Mouse (Mus musculus) thymus, postnatal 14 days (tissue): Measurements from ENCODE around the gene P2rx7.
A peak's percentile ranks its signal among the peaks of the same experiment; 100 is the strongest.

ENCODE experiments used
- DNase-seq: peaks from one replicate; pipeline ENCODE4 v3.0.0; 2021

The P2rx7 gene

DNA sequence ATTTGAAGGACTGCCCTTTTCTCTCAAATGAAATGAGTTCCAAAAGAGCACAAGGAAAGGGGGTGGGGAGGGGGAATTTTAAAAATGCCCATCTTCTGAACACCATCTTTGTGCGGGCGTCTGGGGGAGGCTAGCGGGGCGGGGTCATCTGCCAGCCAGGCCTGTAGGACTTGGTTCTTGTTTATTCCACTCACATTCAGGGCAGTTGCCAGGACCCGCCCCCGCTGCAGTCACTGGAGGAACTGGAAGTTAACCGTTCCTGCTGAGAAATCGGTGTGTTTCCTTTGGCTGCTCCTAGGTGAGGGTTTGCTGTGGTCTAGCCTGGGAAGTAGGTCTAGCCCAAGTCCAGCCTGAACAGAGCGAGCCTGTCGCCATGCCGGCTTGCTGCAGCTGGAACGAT, at the start of gene P2rx7:
Gene P2rx7 (plus strand): TSS at position 211 of the 400 bp plus-strand sequence.
- DNase-seq = no peak

DNA sequence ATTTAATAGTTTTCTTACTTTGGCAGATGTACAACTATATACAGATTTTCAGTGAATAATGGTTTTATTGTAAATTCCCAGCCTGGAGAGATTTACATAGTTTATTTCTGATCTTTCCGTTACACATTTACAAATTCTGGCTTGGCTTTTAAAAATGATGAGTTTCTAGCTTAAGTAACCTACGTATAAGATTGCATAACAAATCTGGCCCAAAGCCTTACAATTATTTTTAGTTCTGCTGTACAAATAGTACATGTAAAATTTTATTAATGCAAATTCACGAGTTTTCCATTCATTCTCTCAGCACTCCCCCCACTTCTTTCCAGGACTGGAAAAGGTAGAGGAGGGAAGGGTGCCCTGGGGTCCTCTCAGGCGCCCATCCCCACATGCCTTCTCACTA, 48.2 kb upstream of the P2rx7 start:
- no peak for DNase-seq

DNA sequence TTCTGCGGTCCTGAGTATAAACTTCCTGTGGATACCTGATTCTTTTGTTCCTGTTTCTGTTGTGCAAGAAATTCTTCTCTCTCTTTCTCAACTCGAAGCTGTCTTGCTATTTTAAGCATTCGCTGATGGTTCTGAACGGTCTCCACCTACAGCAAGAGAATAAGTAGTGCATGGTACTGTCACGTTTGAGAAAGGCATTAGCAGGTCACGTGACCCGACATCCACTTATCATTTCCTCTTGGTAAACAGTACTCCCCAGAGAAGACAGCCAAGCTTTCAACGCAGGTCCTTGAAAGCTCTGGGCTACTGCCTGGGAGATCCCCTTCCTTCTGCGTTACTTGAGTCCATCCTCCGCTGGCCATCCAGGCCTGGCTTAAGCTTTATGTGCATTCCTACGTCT, 41.5 kb upstream of the P2rx7 start:
- DNase-seq = peak; percentile 71

DNA sequence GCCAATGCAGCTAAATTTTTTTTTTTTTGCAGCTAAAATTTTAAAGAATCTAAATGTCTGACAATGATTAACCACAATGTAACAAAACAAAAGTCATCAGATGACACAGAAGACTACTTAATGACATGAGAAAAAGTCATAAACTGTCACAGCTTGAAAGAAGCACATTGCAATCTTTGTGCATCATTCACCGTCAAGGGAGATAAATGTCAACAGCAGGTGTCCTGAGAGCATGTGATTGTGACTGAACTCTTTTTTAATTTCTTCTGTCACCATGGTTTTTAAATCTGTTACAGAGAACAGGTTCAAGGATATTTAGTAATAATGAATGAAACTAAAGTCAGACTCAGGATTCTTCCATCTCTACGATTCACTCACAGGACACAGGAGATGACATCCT, 38.8 kb upstream of the P2rx7 start:
- DNase-seq = no peak

DNA sequence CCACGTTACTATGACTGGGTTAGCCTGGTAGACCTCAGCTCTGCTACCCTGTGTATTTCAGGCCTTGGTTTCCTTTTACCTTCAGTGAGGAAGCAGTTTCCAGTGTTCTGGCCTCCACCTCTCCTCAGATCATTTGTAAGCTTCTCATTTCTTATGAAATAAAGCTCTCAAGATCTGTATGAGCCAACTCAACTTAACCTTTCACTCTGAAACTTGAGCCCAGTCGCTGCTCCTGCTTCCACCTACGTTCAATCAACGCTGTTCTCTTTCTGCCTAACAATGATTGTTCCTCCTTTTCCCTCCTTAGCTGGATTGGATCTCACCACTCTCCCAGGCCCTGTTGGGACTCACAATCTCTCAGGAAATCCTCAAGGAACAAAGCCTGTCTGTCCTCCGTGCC, 32.1 kb upstream of the P2rx7 start:
- no peak for DNase-seq

DNA sequence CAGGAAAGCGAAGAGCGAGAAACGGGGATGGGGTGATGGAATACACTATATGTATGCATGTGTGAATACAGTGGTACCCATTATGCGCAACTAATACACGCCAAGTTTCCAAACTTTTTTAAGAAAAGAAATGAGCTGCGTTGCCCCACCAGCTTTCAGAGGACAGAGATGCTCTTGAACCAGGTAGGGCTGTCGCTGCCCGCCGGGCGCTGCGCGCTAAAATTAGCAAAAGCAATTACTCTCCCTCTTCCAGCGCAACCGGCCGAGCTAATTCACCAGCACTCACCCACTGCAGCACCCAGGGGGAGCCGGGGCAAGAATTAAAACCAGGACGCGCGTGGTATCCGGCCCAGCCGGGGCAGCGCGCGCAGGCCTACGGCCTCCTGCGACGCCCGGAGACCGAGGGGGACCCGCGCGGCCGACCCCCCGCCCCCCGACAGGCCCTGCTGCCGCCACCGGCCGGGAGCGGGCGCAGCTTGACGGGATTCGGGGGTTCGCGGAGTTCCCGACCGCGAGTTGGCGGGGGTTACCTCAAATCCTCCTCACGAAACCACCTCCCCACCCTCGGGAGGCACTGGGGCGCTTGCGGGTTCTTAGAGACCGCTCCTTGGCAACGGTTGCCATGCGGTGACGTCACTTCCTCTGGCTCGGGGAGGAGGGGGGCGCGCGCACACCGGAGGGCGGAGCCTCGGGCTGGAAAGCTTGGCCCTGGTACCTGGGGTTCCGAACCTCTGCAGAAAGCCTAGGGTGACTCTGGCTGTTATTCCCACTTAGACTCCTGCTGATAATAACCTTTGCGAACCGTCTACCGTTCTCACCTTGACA, 29.6 kb upstream of the P2rx7 start, which contains the start of gene Ift81:
Gene Ift81 (minus strand): TSS at position 611 of the 825 bp plus-strand sequence.
- DNase-seq = peak; percentile 99

DNA sequence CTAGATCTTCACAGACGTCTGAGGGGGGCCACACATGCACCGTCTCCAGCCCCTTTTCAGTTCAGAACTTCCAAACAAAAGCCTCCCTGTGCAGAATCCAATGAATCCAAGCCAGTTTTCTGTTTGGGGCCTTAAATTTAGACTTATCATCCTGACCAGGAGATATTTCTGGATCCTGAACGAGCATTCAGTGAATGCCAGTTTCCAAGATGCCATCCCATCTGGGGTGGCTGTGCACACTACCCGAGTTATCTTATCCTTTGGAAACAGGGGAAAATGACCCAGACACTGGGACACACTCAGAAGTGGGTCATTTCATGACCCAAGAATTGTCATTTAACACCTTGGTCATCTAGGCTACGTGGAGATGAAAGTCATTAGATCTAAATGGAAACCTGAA, 26.0 kb upstream of the P2rx7 start:
- no peak for DNase-seq

DNA sequence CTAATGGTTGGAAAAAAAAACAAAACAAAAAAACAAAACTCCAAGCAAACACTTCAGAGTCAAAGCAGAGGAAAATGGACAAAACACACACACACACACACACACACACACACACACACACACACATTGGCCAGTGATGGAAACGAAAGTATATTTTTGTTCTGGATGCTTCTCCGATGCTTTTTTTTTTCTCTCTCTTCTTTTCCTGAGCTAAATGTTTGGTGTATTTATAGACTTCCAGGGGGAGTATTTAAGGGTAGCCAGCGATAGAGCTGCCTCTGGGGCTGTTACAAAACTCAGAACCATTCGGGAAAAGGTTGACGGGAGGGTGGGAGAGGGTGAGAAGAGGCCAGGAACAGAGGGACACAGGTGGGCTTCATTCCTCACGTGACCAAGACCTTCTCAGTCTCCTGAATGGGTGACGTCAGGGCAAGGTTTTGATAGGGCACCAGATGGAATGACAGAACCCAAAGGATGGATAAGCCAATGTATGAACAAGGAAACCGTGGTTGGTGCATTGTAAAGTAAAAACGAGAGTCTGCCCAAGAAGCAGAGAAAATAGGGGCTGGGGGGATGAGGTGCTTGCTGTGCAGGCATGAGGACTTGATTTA, 23.9 kb upstream of the P2rx7 start:
- no peak for DNase-seq

DNA sequence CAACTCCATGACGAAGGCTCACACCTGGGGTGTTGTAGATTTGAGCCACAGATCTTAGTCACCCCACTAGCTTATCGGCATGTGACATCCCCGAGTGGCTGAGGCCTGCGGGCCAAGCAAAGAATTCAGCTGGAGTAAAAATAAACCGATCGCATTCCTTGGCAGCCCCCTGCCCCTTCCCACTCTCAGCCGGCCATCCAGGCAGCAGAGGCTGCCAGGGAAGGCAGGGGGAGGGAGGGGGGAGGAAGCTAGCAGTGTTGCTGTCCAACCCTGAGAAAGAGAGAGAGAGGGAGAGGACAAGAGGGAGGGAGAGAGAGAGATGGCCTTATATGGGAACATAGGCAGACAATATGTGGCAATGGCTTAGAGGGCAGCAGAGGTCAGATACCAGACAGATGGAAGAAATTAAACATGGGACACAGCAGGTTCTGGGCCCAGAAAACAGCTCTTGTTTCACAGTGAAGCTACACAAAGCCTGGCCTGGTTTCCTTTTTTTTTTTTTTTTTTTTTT, 22.3 kb upstream of the P2rx7 start:
- DNase-seq = no peak

DNA sequence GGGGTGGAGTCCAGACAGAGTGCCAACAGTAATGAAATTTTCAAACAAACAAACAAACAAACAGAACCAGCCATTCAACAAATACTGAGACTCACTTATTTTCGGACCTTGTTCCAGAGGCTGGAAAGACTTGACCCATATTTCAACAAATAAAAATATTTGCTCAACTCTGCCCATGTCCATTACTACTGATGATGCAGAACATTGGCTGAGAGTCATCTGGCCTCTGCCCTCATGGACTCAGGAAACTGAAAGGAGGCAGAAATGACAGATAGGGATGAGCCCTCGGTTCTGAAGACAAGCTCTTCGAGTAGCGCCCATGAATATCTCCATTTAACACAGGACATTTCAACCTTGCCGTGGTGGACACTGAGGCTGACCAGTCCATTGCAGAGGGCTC, 21.2 kb upstream of the P2rx7 start:
- no peak for DNase-seq

DNA sequence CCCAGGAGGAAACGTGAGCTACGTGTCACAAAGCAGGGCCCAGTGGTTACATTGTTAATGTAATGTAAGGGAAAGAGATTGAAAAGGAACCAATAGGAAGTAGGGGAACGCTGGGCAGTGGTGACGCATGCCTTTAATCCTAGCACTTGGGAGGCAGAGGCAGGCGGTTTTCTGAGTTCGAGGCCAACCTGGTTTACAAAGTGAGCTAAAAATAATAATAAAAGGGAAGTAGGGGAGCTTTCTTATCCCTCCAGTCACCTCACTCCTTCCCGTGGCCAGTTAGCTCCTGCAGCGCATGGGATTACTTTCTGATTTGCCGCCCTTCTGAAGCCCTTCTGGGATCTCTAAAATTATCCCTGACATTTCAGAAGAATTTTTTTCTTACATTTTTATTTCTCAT, 19.9 kb upstream of the P2rx7 start:
- DNase-seq = no peak

DNA sequence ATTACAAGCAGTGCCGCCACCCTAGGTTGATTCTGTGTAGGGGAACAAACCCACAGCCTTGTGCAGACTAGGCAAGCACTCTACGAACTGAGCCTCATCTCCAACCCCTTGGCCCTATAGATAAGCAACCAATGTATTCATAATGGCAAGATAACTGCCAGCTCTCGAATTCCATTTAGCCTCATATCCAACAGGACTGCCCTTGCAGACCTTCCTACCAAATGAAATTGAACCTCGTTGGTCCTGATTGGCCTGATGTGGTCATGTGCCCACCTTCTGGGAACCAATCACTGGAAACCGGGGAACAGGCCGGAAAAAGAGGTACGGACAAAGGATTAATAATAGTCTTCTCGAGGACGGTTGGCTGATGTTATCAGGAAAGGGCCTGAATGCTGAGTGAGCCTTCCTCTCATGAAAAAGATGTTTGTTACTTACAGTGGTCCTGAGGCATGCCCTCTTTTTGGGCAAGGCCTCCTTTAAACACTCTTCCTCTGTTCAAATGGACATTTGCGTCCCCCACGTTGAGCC, 18.7 kb upstream of the P2rx7 start:
- DNase-seq = no peak

DNA sequence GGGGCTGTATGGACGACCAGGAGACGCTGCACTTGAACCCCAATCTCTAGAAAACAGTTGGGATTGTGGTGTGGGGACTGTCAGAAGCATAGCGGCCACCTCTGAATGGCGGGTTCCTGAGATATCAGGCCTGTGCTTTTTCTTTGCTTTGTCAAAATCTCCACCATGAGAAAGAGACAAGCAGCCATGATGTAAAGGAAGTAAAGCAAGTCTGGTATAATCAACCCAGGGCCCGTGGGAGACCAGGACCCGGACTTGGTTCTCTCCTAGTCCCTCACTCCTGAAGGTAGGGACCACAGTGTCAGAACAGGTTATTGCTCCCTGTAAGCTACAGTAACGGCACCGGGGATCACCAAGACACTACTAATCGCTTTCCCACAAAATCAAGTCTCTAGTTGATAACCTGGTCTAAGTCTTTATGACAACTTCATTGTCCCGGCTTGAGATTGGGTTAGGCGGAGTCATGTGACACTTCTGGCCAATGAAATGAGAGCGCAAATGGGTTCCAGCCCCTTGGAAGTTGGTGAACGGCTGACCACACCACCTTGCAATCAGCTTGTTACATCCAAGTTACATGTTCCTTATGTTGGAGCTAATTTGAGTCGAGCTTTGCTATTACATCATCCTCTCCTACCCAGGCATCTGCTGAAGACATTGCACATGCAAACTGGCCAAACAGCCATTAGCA, 18.0 kb upstream of the P2rx7 start:
- no peak for DNase-seq

DNA sequence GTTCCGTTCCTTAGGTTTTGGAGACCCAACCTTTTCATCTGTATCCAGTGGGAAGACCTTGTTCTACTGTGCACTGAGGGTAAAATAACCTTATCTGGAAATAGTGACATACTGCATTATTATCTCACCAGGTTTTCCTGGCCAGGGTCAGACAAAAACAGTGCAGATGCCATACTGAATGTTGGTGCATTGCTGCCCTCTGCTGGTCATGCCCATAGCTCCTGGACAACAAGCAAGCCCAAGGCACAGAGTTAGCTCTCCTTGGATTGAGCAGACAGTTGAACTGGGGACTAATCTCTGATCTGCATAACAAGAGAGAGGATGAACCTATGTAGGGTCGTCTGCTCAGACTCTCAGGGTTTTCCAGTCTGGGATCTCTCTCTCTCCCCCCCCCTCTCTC, 16.5 kb upstream of the P2rx7 start:
- DNase-seq = peak; percentile 87

DNA sequence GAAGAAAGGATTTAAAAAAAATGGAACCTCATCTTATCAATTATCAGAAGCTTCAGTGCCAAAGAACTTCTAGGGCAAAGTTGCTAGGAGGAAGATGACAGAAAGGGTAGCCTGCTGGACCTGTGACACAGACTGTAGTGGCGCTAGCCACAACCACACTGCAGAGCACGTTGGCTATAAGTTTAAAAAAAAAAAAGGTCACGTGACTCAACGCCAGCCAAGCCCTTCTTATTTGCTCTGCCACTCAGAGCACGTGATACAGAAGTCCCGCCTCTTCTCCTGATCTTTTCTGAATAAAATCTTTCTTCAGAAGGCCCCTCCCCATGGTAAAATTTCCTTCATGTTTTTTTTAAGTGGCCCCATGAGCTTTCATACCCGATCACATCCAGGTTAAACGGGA, 8.5 kb upstream of the P2rx7 start:
- no peak for DNase-seq

DNA sequence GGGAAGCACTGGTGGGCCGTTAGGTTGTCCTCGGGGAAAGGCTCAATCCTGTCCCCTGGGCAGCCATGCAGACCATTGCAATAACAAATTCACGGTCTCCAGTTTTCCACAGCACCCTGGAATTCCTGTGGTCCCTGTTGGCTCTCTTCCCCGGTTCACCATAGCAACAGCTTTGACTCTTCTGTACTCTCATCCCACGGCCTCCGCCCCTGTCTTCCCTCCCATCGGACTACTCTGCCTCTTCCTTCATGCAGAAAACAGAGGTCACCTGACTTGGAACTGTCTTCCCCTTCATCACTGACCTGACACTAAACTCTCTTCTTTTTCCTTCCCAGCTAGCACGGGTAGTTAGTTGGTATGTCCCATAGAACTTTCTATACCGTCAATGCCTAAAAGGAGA, 7.4 kb upstream of the P2rx7 start:
- DNase-seq = no peak

DNA sequence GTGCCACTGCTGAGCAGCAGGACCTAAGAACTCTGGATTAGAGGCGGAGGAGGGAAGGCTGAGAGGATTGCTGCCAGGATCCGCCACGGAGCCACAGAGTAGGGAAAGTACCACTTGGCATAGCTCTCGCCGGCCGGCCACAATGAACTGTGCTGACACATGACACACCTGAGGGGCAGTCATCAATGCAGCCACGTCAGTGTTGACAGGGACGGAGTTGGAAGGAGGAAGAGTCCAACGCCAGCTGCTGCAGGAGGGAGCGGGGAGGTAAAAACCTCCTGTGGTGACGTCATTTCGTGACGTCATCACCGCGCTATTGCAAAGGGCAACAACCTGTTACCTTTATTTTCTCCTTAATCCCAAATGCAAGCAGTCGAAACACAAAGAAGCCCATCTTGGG, 6.8 kb upstream of the P2rx7 start:
- no peak for DNase-seq

DNA sequence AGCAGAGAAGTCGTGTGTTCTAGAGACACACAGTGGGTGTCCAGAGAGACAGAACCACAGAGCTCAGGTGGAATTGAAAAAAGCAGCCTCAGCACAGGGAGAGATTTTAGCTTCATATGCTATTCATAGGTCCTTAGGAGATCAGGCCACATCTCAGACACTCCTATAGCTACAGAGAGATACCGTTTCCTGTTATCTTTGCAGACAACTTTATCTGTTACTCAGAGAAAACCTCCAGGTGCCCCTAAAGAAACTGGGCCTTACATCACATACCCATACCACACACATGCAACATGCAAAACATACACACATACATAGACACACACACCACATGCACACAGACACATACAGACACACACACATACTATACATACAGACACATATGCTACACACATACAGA, 5.4 kb upstream of the P2rx7 start:
- no peak for DNase-seq

DNA sequence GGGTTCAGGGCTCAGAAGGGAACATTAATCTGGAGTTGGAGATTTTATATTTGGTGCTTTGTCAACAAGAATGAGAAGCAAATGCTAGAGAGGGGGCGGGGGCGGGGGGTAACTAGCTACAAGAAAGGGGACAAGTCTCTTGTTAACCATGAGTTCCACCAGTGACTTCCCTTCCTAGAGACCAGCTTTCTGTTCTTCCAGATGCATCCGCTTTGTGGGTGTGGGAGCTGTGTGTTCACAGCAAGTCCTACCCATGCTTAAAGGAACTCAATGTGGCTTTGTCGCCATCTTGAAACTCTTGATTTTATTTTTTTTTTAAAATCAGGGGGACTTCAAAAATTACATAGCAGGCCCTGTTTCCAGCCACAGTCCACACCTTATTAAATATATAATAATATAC, 4.2 kb upstream of the P2rx7 start:
- DNase-seq = no peak

DNA sequence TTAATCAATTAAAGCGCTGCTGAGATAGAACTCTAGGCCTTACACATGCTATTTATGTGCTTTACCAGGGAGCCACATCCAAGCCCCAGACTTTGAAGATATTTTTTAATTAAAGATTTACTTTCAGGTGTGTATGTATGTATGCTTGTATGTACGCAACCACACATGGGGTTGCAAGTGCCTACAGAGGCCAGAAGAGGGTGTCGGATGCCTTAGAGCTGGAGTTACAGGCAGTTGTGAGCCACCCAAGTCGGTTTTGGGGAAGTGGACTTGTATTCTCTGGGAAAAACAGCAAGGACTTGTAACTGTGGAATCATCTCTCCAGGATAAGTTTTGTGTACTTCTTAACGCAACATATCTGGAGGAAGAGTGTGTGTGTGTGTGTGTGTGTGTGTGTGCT, 3.7 kb upstream of the P2rx7 start:
- DNase-seq = no peak

DNA sequence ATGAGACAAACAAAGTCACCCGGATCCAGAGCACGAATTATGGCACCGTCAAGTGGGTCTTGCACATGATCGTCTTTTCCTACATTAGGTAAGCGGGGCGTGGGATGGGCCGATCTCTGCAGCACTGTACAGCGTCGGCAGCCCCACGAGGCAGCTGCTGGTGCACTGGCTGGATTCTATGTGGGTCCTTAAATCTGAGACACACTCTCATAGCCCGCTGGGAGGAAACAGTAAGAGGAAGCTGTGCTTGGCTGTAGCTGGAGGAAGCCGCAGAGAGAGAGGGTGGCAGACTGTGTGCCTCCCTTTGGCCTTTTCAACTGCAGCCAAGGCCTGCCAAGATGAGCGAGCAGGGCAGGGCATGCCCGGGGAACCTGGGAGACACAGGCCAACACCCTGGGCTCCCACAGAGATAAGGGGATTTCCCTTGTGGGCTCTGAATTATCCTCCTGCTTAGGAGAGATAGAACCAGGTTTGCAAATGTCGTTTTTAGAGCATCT, 448 bp downstream of the P2rx7 start:
- DNase-seq = peak; percentile 56

DNA sequence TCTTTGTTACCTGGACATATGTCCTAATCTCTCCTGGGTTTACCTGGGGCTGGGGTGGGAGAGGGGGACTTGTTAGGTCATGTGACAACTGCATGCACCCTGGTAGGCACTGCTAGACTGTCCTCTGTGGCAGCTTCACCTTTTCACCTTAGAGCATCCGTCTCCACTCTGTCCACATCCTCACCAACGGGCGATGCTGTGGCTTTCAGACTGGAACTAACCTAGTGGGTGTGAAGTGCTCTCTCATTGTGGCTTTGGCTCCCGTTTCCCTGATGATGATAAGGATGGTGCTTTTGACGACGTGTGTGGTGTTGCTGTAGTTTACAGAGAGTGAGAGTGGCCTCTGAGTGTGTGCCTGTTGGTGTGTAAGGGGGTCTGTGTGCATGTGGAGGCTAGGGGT, 1.6 kb downstream of the P2rx7 start:
- no peak for DNase-seq

DNA sequence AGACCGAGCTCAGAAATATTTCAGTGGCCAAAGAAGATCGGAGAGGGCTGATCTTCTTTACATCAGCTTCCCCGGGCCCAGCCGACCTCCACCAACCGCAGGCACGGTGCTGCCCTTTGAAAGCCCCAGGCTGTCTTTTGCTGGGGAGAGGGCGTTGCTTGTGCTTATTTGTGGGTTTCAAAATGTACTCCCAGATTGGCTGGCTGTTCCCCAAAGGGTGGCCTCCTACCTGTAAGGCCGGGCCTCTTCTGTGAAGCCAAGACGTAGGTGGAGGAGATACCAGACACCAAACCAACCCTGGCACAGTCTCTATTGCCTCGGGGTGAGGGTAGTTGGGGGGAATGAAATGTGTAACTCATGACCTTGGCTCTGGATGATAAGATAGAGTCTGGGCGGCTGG, 2.3 kb downstream of the P2rx7 start:
- DNase-seq = peak; percentile 26
